Mouse (Mus musculus): Measurements from ENCODE around the gene BC061212. TPM values are rescaled to one million over a fixed set of nuclear protein-coding genes. Genes with fewer than 3 reads are reported as not detected.

BC061212 gene
- total RNA-seq (2023): not detected

GRCm38 (mm10) chr5:94070445-94070844, at the start of gene BC061212:
BC061212 (minus strand) TSS chr5:94070545.

GRCm38 (mm10) chr5:94076085-94076484, 5.7 kb upstream of the BC061212 start, which contains the start of gene Gm6351:
Gm6351 (plus strand) TSS chr5:94076385.

Other genes starting within 250 kb of the BC061212 start
- not detected for gene Gm7792, start 226.8 kb downstream of the BC061212 start, total RNA-seq (2023)
- gene Gm16429, start 141.5 kb downstream of the BC061212 start, total RNA-seq (2023): not detected
- not detected for gene Gm6351, start 5.8 kb upstream of the BC061212 start, total RNA-seq (2023)
- gene Gm3106, start 147.5 kb upstream of the BC061212 start, total RNA-seq (2023): not detected
- not detected for gene A430089I19Rik, start 236.3 kb upstream of the BC061212 start, total RNA-seq (2023)
- gene Gm6502, start 243.9 kb upstream of the BC061212 start, total RNA-seq (2023): not detected